Mouse (Mus musculus) limb, embryonic 15.5 days (tissue): ENCODE data around the gene Gm9045. TPM values are rescaled to one million over a fixed set of nuclear protein-coding genes. Genes with fewer than 3 reads are reported as not detected.
"Not testable (repeated sequence)": the region's sequence is repeated elsewhere in the genome, so short reads cannot be mapped to it uniquely, and the experiment has no call there.

Experiments
- ATAC-seq: fragments of 200-750 bp; cut with Nextera tagmentation; 2 replicates; pipeline ENCODE4 v1.8.0; 2017; ENCODE audit warnings: low read depth, moderate TSS enrichment; ENCODE audit not compliant: insufficient number of reproducible peaks, low FRiP score, low TSS enrichment
- H3K27ac ChIP-seq: fragments of 300-500 bp; sonication (generic); 2 replicates; pipeline ENCODE4 v1.5.1; 2015; ENCODE audit warnings: moderate library complexity, mild to moderate bottlenecking, inconsistent platforms
- H3K27me3 ChIP-seq: fragments of 300-500 bp; sonication (generic); 2 replicates; pipeline ENCODE4 v1.6.1; 2015; ENCODE audit warnings: inconsistent platforms
- H3K36me3 ChIP-seq: fragments of 300-500 bp; sonication (generic); 2 replicates; pipeline ENCODE4 v1.6.1; 2015; ENCODE audit warnings: inconsistent platforms
- H3K4me1 ChIP-seq: fragments of 300-500 bp; sonication (generic); 2 replicates; pipeline ENCODE4 v1.6.1; 2015; ENCODE audit warnings: inconsistent platforms
- H3K4me2 ChIP-seq: fragments of 300-500 bp; sonication (generic); 2 replicates; pipeline ENCODE4 v1.6.1; 2015; ENCODE audit warnings: mild to moderate bottlenecking, inconsistent platforms
- H3K4me3 ChIP-seq: fragments of 300-500 bp; sonication (generic); 2 replicates; pipeline ENCODE4 v1.5.1; 2015; ENCODE audit warnings: mild to moderate bottlenecking, inconsistent platforms
- H3K9ac ChIP-seq: fragments of 300-500 bp; sonication (generic); 2 replicates; pipeline ENCODE4 v1.6.1; 2015; ENCODE audit warnings: inconsistent platforms
- H3K9me3 ChIP-seq: fragments of 300-500 bp; sonication (generic); 2 replicates; pipeline ENCODE4 v1.6.1; 2016; ENCODE audit warnings: inconsistent platforms
- WGBS: fragments of 180-500 bp; shearing (Covaris S2); methylation state at CpG from one replicate; pipeline ENCODE4 v1.1.7; 2015; 5-methylcytosine and 5-hydroxymethylcytosine counted together
- polyA plus RNA-seq: library from polyadenylated mRNA; unstranded; fragments of >200 nt; fragmentation: Nextera tagmentation; extraction: Ambion mirVana; gene quantifications from 2 replicates; pipeline ENCODE4 v1.2.1, GENCODE M21; 2015

The Gm9045 gene
- 0.06 and 0.09 TPM in 2 replicates for polyA plus RNA-seq

DNA sequence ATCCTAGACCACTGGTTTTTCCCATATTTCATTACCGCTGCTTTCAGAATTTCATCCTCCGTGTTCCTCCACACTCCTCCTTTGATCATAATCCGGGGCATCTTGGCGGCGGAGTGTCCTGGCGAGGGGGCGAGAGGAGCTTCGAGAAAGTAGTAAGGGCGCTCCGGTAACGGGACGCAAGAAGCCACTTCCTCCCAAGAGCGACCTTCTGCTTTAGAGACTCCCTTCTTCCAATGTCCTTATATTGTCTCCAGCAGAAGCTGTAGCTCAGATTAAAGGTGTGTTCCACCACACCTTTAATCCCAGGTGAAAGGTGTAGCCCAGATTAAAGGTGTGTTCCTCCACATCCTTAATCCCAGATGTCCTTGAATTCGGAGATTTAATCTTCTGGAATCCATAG is at the start of gene Gm9045:
TSS of gene Gm9045 (minus strand) at position 101 of the 400 bp plus-strand sequence.
- not testable (repeated sequence) for H3K36me3 ChIP-seq, H3K4me2 ChIP-seq, H3K27ac ChIP-seq, H3K27me3 ChIP-seq, H3K9ac ChIP-seq, ATAC-seq, H3K9me3 ChIP-seq, H3K4me1 ChIP-seq, H3K4me3 ChIP-seq
- WGBS: no CpG with 5 or more reads among the region's 14 CpGs

GRCm38 (mm10) chr10:118370443-118370842 is 32.8 kb upstream of the Gm9045 start:
- 0 out of 2 replicates have a peak overlapping the region, but pooled peaks have one; percentile 5 for H3K4me3 ChIP-seq
- 0 out of 2 replicates have a peak, but pooled peaks have one; percentile 55 for ATAC-seq
- no peaks in the 10 kb centered on the region for H3K36me3 ChIP-seq
- no peak overlapping the region for H3K27ac ChIP-seq
- no peaks in the 10 kb centered on the region for H3K9me3 ChIP-seq
- WGBS: 3% methylated on average over 10 of the region's 10 CpGs
- H3K4me1 ChIP-seq: 0 out of 2 replicates have a peak, but pooled peaks cover 4% of the 10 kb centered on the region
- no peaks in the 10 kb centered on the region for H3K27me3 ChIP-seq
- H3K4me2 ChIP-seq: peak overlapping the region; percentile 38; the same call in 1 of the 2 replicates
- no peak overlapping the region for H3K9ac ChIP-seq

DNA sequence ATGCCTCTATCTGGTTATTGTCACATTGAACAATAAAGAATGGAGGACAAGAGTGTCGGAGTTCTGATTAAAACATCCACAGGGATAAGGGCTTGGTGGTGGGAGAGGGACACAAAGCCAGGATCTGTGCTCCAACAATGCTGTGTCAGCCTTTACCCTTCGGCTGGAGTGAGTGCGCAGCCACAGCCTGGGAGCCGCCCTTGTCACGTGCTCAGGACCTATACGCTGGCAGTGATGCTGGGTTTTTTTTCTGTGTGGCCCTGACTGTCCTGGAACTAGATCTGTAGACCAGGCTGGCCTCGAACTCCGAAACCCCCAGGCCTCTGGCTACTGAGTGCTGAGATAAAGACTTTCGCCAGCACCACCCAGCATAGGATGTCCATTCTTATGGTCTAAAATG is 31.9 kb upstream of the Gm9045 start:
- Histone ChIP-seq H3K36me3 (no peaks in the 10 kb centered on the region), H3K4me3 (no peak overlapping the region), H3K27me3 (no peaks in the 10 kb centered on the region), H3K4me2 (no peak overlapping the region), H3K4me1 (0 out of 2 replicates have a peak, but pooled peaks cover 4% of the 10 kb centered on the region), H3K9me3 (no peaks in the 10 kb centered on the region), H3K27ac (no peak overlapping the region), H3K9ac (no peak overlapping the region)
- WGBS: 89% methylated on average over 9 of the region's 9 CpGs
- no peak for ATAC-seq

DNA sequence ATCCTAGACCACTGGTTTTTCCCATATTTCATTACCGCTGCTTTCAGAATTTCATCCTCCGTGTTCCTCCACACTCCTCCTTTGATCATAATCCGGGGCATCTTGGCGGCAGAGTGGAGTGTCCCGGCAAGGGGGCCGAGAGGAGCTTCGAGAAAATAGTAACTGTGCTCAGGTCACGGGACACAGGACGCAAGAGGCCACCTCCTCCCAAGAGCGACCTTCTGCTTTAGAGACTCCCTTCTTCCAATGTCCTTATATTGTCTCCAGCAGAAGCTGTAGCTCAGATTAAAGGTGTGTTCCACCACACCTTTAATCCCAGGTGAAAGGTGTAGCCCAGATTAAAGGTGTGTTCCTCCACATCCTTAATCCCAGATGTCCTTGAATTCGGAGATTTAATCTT is 16.4 kb upstream of the Gm9045 start, which contains the start of gene Gm9049:
TSS of gene Gm9049 (minus strand) at position 101 of the 400 bp plus-strand sequence.
- not testable (repeated sequence) for H3K9ac ChIP-seq, H3K36me3 ChIP-seq, H3K4me2 ChIP-seq, H3K4me1 ChIP-seq, H3K27me3 ChIP-seq, H3K27ac ChIP-seq, H3K4me3 ChIP-seq, H3K9me3 ChIP-seq, ATAC-seq
- 67% methylated on average over 1 of the region's 11 CpGs for WGBS

GRCm38 (mm10) chr10:118348579-118348978 is 10.9 kb upstream of the Gm9045 start, which contains the start of gene Gm9048:
Gene Gm9048, minus strand, starts transcription at chr10:118348679.
- not testable (repeated sequence) for H3K27me3 ChIP-seq, H3K9ac ChIP-seq, H3K27ac ChIP-seq, H3K4me1 ChIP-seq, H3K4me2 ChIP-seq, H3K4me3 ChIP-seq, H3K36me3 ChIP-seq, H3K9me3 ChIP-seq, ATAC-seq
- WGBS: 100% methylated on average over 1 of the region's 14 CpGs

GRCm38 (mm10) chr10:118343155-118343554 is 5.5 kb upstream of the Gm9045 start, which contains the start of gene Gm9046:
Gene Gm9046, minus strand, starts transcription at chr10:118343255.
- H3K4me2 ChIP-seq, H3K27me3 ChIP-seq, H3K4me3 ChIP-seq, H3K4me1 ChIP-seq, ATAC-seq, H3K36me3 ChIP-seq, H3K9ac ChIP-seq, H3K27ac ChIP-seq, H3K9me3 ChIP-seq: not testable (repeated sequence)
- no CpG with 5 or more reads among the region's 14 CpGs for WGBS

DNA sequence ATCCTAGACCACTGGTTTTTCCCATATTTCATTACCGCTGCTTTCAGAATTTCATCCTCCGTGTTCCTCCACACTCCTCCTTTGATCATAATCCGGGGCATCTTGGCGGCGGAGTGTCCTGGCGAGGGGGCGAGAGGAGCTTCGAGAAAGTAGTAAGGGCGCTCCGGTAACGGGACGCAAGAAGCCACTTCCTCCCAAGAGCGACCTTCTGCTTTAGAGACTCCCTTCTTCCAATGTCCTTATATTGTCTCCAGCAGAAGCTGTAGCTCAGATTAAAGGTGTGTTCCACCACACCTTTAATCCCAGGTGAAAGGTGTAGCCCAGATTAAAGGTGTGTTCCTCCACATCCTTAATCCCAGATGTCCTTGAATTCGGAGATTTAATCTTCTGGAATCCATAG is 5.3 kb downstream of the Gm9045 start, which contains the start of gene Gm9044:
TSS of gene Gm9044 (minus strand) at position 101 of the 400 bp plus-strand sequence.
- H3K4me1 ChIP-seq, H3K4me2 ChIP-seq, ATAC-seq, H3K9me3 ChIP-seq, H3K9ac ChIP-seq, H3K4me3 ChIP-seq, H3K27ac ChIP-seq, H3K36me3 ChIP-seq, H3K27me3 ChIP-seq: not testable (repeated sequence)
- no CpG with 5 or more reads among the region's 14 CpGs for WGBS

DNA sequence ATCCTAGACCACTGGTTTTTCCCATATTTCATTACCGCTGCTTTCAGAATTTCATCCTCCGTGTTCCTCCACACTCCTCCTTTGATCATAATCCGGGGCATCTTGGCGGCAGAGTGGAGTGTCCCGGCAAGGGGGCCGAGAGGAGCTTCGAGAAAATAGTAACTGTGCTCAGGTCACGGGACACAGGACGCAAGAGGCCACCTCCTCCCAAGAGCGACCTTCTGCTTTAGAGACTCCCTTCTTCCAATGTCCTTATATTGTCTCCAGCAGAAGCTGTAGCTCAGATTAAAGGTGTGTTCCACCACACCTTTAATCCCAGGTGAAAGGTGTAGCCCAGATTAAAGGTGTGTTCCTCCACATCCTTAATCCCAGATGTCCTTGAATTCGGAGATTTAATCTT is 10.8 kb downstream of the Gm9045 start, which contains the start of gene Gm9040:
TSS of gene Gm9040 (minus strand) at position 101 of the 400 bp plus-strand sequence.
- not testable (repeated sequence) for H3K9ac ChIP-seq, H3K27me3 ChIP-seq, ATAC-seq, H3K9me3 ChIP-seq, H3K4me2 ChIP-seq, H3K4me3 ChIP-seq, H3K27ac ChIP-seq, H3K4me1 ChIP-seq, H3K36me3 ChIP-seq
- WGBS: no CpG with 5 or more reads among the region's 11 CpGs

DNA sequence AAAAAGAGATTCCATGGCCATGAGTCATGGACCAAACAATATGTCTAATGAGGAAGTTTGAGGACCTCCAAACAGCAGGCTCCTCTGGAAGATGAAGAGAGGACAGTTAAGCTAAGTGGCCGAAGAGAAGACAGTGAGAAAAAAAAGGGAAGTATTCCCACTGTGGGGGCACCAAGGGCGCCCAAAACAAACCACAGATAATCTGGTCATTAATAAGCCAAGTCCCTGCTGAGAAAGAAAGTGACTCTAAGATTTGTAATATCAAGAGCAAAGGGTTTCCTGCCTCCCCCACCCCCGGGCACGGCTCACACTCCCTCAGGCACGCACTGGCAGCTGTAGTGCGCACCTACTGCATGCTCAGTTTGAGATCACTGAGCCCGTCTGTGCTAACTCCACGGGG is 18.6 kb downstream of the Gm9045 start:
- Histone ChIP-seq H3K9me3 (no peaks in the 10 kb centered on the region), H3K36me3 (no peaks in the 10 kb centered on the region), H3K4me2 (no peak overlapping the region), H3K4me1 (no peaks in the 10 kb centered on the region), H3K27ac (no peak overlapping the region), H3K9ac (no peak overlapping the region), H3K27me3 (no peaks in the 10 kb centered on the region), H3K4me3 (no peak overlapping the region)
- no peak for ATAC-seq
- 78% methylated on average over 8 of the region's 8 CpGs for WGBS

- not testable (repeated sequence) for H3K4me2 ChIP-seq, H3K4me3 ChIP-seq, H3K27me3 ChIP-seq, H3K27ac ChIP-seq, H3K9me3 ChIP-seq, H3K36me3 ChIP-seq, H3K4me1 ChIP-seq, H3K9ac ChIP-seq, ATAC-seq
- 32% methylated on average over 2 of the region's 2 CpGs for WGBS
Measured at GRCm38 (mm10) chr10:118302133-118302532, 35.5 kb downstream of the Gm9045 start.

DNA sequence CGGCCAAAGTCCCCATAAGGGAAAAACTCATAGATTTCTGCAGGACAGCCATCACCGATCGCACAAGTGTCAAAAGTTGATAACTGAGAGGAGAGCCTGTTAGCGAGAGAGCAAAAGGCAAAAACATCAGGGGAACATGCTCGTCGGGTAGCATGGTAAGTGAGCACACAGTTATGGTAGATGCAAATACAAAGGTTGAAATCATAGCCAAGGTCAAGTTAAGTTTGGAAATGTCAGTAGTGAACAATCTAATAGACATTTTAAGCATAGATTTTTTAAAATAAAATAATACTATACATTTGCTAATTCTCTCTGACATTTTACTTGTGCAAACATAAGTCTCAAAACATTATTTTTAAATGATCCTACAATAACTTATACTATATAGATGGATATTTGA is 42.7 kb downstream of the Gm9045 start, which contains the start of gene Iltifb:
TSS of gene Iltifb (minus strand) at position 101 of the 400 bp plus-strand sequence.
- Histone ChIP-seq H3K27me3 (no peaks in the 10 kb centered on the region), H3K36me3 (no peaks in the 10 kb centered on the region), H3K4me2 (no peak within 1 kb of the TSS), H3K4me1 (no peaks in the 10 kb centered on the region), H3K27ac (no peak within 1 kb of the TSS), H3K9me3 (no peaks in the 10 kb centered on the region), H3K4me3 (no peak within 1 kb of the TSS), H3K9ac (no peak within 1 kb of the TSS)
- ATAC-seq: no peak
- whole genome bisulfite sequencing: 94% methylated on average over 6 of the region's 6 CpGs
